Mouse (Mus musculus): Measurements from ENCODE around the gene Grem2. TPM values are rescaled to one million over a fixed set of nuclear protein-coding genes. Genes with fewer than 3 reads are reported as not detected.

Grem2 gene
- total RNA-seq (2017), result not detected in 2 replicates

GRCm38 (mm10) chr1:174921298-174921955 is at the start of gene Grem2:
Grem2 (minus strand) TSS chr1:174921819.
- ATAC-seq (replicated peaks in 1 of 2; ENCODE audit: insufficient read depth in 1 of 2, low FRiP score in 2 of 2, low TSS enrichment in 1 of 2, low read depth in 1 of 2, poor library complexity in 2 of 2, severe bottlenecking in 2 of 2), result no peak

- no peak for ATAC-seq (replicated peaks in 1 of 2; ENCODE audit: insufficient read depth in 1 of 2, low FRiP score in 2 of 2, low TSS enrichment in 1 of 2, low read depth in 1 of 2, poor library complexity in 2 of 2, severe bottlenecking in 2 of 2)
Observed at GRCm38 (mm10) chr1:174959837-174960236, 38.2 kb upstream of the Grem2 start.

- no peak for ATAC-seq (replicated peaks in 1 of 2; ENCODE audit: insufficient read depth in 1 of 2, low FRiP score in 2 of 2, low TSS enrichment in 1 of 2, low read depth in 1 of 2, poor library complexity in 2 of 2, severe bottlenecking in 2 of 2)
Observed at GRCm38 (mm10) chr1:174931003-174931619, 9.5 kb upstream of the Grem2 start.

DNA sequence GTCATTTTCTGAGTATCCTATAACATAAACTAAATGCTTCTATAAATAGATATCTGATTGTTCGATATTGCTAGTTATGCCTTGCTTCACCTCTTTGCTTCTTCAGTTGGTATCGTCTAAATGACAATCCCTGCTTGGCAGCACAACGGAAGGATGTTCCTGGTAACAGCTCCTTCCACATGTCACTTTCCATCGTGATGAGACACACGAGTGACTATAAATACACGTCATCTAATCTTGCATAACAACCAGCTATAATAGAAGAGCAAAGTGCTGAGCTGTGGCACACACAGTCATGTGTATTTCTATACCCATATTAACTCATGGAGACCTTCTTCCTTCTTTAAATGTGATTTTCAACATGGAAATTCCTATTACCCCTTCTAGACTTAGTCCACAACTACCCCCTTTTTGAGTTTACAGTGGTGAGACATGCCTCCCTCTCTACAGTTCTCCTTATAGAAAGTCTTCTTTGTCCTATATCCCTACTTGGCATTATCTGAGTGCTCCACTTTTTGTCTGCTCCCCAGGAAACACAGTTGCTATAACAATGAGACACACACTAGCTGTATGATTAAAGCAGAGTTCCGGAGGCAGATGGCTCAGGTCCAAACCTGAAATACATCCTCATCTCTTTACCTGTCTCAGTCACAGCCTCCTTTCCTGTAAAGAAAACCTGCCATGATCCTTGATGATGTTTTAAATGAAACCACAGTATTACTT is 8.0 kb upstream of the Grem2 start:
- no peak for ATAC-seq (replicated peaks in 1 of 2; ENCODE audit: insufficient read depth in 1 of 2, low FRiP score in 2 of 2, low TSS enrichment in 1 of 2, low read depth in 1 of 2, poor library complexity in 2 of 2, severe bottlenecking in 2 of 2)

DNA sequence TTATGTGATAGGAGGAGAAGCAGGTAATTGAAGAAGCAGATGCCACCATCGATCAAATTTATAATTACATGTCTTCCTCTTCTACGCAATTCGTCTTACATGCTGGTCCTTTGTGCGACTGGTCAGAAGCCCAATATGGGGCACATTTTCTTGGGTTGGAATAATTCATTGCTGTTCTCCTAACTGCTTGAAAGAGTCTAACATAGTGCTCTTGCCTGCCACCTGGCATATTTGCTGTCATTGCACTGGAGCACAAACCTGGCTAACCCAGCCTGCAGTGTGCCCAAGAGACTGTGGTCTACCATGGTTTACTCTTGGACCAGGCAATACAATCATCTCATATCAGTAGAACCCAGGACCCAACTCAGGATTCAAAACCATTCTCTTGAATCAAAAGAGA is 2.7 kb downstream of the Grem2 start:
- no peak for ATAC-seq (replicated peaks in 1 of 2; ENCODE audit: insufficient read depth in 1 of 2, low FRiP score in 2 of 2, low TSS enrichment in 1 of 2, low read depth in 1 of 2, poor library complexity in 2 of 2, severe bottlenecking in 2 of 2)

GRCm38 (mm10) chr1:174918236-174918870 is 3.3 kb downstream of the Grem2 start:
- no peak for ATAC-seq (replicated peaks in 1 of 2; ENCODE audit: insufficient read depth in 1 of 2, low FRiP score in 2 of 2, low TSS enrichment in 1 of 2, low read depth in 1 of 2, poor library complexity in 2 of 2, severe bottlenecking in 2 of 2)

DNA sequence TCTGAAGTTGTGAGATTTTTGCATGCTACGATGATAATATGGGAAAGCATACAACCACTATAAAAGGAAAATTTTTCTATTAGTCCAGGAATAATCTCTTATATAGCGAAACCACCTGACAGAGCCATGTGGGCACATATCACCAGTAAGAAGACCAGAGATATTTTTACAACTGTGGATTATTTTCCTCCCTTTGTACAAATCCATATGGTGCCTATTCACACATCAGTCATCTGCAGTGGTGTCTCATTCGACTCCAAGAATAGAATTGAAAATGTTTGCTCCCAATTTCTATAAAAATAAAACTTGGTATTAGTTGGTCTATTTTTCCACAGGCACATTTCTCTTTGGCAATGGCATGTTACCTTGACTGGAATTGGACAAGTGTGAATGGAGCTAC is 11.8 kb downstream of the Grem2 start:
- ATAC-seq (replicated peaks in 1 of 2; ENCODE audit: insufficient read depth in 1 of 2, low FRiP score in 2 of 2, low TSS enrichment in 1 of 2, low read depth in 1 of 2, poor library complexity in 2 of 2, severe bottlenecking in 2 of 2), result no peak

DNA sequence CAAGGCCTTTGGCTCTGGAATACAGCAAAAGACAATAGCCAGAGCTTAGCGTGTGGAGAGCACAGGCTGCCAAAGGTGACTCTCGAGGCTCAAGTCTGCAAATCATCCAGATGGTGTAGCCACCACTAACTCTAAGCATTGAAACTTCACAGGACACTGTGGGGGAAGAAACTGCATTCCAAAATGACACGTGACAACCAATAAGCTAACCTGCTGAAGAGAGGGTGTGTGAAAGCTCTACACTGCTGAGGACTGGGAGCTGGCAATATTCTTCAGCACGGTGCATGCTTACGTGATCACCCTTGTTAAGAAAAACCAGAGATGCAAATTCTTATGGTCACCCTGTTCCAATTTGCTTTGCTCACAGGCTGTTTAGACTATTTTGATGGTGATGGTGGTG is 13.4 kb downstream of the Grem2 start:
- ATAC-seq (replicated peaks in 1 of 2; ENCODE audit: insufficient read depth in 1 of 2, low FRiP score in 2 of 2, low TSS enrichment in 1 of 2, low read depth in 1 of 2, poor library complexity in 2 of 2, severe bottlenecking in 2 of 2), result no peak

GRCm38 (mm10) chr1:174907637-174908036 is 14.0 kb downstream of the Grem2 start:
- no peak for ATAC-seq (replicated peaks in 1 of 2; ENCODE audit: insufficient read depth in 1 of 2, low FRiP score in 2 of 2, low TSS enrichment in 1 of 2, low read depth in 1 of 2, poor library complexity in 2 of 2, severe bottlenecking in 2 of 2)

- ATAC-seq (replicated peaks in 1 of 2; ENCODE audit: insufficient read depth in 1 of 2, low FRiP score in 2 of 2, low TSS enrichment in 1 of 2, low read depth in 1 of 2, poor library complexity in 2 of 2, severe bottlenecking in 2 of 2), result no peak
Observed at GRCm38 (mm10) chr1:174902755-174903154, 18.9 kb downstream of the Grem2 start.

DNA sequence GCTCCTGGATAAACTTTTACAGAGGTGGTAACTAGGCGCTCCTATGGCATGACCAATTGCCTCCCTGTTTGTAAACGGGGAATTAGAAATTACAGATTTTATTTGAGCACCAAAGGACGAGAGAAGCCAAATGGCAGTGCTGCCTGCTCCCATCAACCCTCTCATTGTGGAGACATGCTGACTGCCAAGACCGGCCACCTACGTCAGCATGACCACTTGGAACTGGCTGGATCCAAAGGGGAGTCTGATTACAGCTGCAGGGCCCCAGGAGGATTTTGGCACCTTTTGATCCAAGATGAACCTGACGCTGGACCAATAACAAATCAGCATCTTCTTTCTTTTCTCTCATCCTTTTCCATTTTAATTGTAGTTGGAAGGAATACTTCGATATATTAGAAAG is 29.1 kb downstream of the Grem2 start:
- ATAC-seq (replicated peaks in 1 of 2; ENCODE audit: insufficient read depth in 1 of 2, low FRiP score in 2 of 2, low TSS enrichment in 1 of 2, low read depth in 1 of 2, poor library complexity in 2 of 2, severe bottlenecking in 2 of 2), result no peak

DNA sequence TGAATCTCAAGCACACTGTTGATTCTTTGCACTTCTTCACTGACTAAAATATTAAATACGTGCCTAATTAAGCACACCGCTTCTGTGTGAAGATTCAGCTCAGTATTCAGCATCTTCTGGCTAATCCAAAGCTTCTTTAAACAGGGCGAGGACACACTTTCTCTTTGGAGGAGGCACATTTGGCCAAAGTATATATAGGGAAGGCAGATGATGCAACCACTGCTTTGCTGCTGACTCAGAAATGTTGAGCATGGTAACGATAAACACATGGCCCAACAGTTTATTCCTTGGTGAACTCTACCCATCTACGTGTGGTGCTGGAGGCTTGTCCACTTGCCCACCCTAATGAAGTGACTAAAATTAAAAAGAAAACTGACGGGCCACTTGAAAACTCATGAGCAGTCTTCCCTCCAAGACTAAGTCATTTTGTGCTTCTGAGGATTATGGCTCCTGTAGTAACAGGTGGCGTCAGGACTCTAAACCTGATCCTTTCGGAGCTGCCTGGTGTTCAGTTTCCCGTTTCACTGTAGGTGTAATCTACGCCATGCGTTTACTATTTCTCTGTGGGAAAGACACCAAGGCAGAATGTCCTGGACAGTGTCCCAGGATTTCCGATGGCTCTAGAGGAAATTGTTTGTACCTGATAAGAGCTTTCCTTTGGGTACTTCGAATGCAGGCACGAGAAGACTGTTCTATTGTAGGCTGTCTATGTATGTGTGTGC is 32.8 kb downstream of the Grem2 start:
- no peak for ATAC-seq (replicated peaks in 1 of 2; ENCODE audit: insufficient read depth in 1 of 2, low FRiP score in 2 of 2, low TSS enrichment in 1 of 2, low read depth in 1 of 2, poor library complexity in 2 of 2, severe bottlenecking in 2 of 2)

DNA sequence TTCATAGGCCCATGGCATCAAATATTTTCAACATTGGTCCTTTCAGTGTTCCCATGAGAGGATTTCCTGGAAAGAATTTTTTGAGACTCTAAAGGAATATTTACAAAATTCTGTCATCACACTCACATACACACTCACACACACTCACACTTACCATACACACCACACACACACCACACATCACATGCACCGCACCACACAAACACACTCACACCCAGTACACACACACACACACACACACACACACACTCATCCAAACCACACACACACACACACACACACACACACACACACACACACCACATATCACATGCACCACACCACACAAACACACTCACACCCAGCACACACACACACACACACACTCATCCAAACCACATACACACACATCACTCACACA is 33.5 kb downstream of the Grem2 start:
- ATAC-seq (replicated peaks in 1 of 2; ENCODE audit: insufficient read depth in 1 of 2, low FRiP score in 2 of 2, low TSS enrichment in 1 of 2, low read depth in 1 of 2, poor library complexity in 2 of 2, severe bottlenecking in 2 of 2), result no peak

DNA sequence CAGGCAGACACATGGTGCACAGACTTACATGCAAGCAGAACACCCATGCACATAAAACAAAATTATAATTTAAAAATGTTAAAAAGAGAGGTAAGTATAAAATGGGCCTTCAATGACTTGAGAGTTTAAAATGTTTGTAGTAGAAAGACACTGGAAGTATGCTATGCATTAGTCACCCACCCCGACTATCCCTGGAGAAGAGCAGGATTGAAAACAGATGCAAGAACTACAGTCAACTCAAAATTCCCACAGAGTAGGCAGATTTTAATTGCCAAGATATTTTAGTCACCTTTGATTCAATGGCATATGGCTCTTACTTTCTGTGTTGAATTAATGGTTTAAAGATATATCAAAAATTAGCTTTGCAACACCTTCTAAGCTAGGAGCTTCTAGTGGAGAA is 39.1 kb downstream of the Grem2 start:
- no peak for ATAC-seq (replicated peaks in 1 of 2; ENCODE audit: insufficient read depth in 1 of 2, low FRiP score in 2 of 2, low TSS enrichment in 1 of 2, low read depth in 1 of 2, poor library complexity in 2 of 2, severe bottlenecking in 2 of 2)

GRCm38 (mm10) chr1:174875173-174875572 is 46.4 kb downstream of the Grem2 start:
- peak in 1 of 2 experiments; percentile 27; a peak in 2 of 4 replicates for ATAC-seq (replicated peaks in 1 of 2; ENCODE audit: insufficient read depth in 1 of 2, low FRiP score in 2 of 2, low TSS enrichment in 1 of 2, low read depth in 1 of 2, poor library complexity in 2 of 2, severe bottlenecking in 2 of 2)

- no peak for ATAC-seq (replicated peaks in 1 of 2; ENCODE audit: insufficient read depth in 1 of 2, low FRiP score in 2 of 2, low TSS enrichment in 1 of 2, low read depth in 1 of 2, poor library complexity in 2 of 2, severe bottlenecking in 2 of 2)
Observed at GRCm38 (mm10) chr1:174860407-174861118, 61.1 kb downstream of the Grem2 start.

- ATAC-seq (replicated peaks in 1 of 2; ENCODE audit: insufficient read depth in 1 of 2, low FRiP score in 2 of 2, low TSS enrichment in 1 of 2, low read depth in 1 of 2, poor library complexity in 2 of 2, severe bottlenecking in 2 of 2), result no peak
Observed at GRCm38 (mm10) chr1:174856188-174856587, 65.4 kb downstream of the Grem2 start.
